Mouse (Mus musculus): ENCODE results near the gene Oscp1. TPM values are rescaled to one million over a fixed set of nuclear protein-coding genes. Genes with fewer than 3 reads are reported as not detected.
"Not testable (repeated sequence)": the region's sequence is repeated elsewhere in the genome, so short reads cannot be mapped to it uniquely, and the experiment has no call there.

Oscp1 gene
- polyA plus RNA-seq, 1 experiment from 2014 or later, result 36.2 TPM

DNA sequence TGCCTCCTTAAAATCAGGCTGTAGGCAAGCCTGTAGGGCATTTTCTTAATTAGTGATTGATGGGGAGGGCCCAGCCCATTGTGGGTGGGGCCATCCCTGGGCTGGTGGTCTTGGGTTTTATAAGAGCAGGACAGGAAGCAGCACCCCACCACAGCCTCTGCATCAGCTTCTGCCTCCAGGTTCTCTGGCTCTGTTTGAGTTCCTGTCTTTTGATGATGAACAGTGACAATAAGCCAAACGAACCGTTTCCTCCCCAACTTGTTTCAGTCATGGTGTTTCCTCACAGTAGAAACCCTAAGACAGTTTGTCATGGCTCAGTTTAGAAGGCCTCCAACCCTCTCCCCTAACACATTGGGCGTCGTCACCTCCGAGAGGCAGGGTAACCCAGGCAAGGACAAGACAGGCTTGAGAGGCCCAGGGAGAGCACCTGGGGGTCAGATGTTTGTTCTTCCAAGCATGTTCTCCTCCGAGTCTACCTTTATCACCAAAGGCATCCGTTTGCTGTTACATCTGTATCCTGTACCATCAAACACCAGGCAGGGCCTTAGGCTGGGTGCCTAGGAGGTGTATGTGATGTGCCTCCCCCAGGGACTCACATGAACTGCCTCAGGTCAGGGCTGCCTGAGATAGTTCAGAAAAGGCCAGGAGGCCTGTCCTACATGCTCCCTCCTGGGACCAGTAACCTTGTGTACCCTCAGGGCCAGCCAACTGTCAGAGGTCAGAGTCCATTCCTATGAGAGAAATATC is 31.9 kb downstream of the Oscp1 start:
- ATAC-seq, result no peak
- 83% methylated on average over 7 of the region's 7 CpGs for WGBS
- H3K4me2 ChIP-seq (replicated peaks), result no peak overlapping the region

DNA sequence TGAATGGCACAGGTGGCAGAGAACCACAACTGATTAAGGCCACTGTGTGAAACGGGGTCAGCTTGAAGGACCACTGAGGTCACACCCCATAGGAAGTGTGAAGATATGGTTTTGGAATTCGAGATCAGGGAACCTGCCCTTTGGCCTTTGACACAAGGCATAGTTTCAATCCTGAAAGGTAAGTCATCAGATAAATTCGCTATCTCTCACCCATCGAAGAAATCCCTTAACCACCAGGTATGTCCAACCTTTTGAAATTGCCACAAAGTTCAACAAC is 32.4 kb downstream of the Oscp1 start:
- no peak overlapping the region for H3K27ac ChIP-seq
- no peak overlapping the region for H3K9ac ChIP-seq (replicated peaks)
- no peak overlapping the region for H3K4me2 ChIP-seq (replicated peaks)
- H3K27me3 ChIP-seq, result no peaks in the 10 kb centered on the region
- H3K36me3 ChIP-seq, result peaks cover 16% of the 10 kb centered on the region
- no peak for ATAC-seq
- H3K4me3 ChIP-seq (replicated peaks), result no peak overlapping the region
- H3K9me3 ChIP-seq, result no peaks in the 10 kb centered on the region
- 84% methylated on average over 4 of the region's 4 CpGs for WGBS
- no peaks in the 10 kb centered on the region for H3K4me1 ChIP-seq (replicated peaks)

More for the DNA sequence above, 31.9 kb downstream of the Oscp1 start:
- H3K4me1 ChIP-seq (replicated peaks), result no peaks in the 10 kb centered on the region
- no peaks in the 10 kb centered on the region for H3K9me3 ChIP-seq
- peaks cover 16% of the 10 kb centered on the region for H3K36me3 ChIP-seq
- H3K27me3 ChIP-seq, result no peaks in the 10 kb centered on the region
- H3K9ac ChIP-seq (replicated peaks), result no peak overlapping the region
- no peak overlapping the region for H3K27ac ChIP-seq
- no peak overlapping the region for H3K4me3 ChIP-seq (replicated peaks)

DNA sequence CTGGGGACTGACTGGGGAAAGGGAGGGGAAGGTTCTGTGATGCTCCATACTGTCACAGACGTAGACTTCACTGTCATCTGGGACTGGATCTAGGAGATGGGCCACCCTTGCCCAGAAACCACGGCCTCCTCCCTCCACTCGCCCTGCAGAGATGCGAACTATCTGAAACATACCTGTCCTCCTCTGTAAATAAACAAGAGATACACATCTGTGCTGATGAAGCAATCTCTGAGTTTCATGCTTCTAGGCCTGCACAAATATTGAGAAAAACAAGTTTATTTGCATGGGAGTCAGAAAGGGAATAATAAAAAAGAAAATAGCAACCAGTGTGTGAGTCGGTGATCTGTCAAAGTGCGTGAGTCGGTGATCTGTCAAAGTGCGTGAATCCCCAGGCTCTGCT is 33.5 kb downstream of the Oscp1 start:
- Histone ChIP-seq H3K4me1 (replicated peaks) (peaks cover 1% of the 10 kb centered on the region; the same call in 1 of the 2 replicates), H3K27ac (no peak overlapping the region), H3K9me3 (no peaks in the 10 kb centered on the region), H3K4me2 (replicated peaks) (no peak overlapping the region), H3K27me3 (no peaks in the 10 kb centered on the region), H3K4me3 (replicated peaks) (no peak overlapping the region), H3K36me3 (peaks cover 16% of the 10 kb centered on the region), H3K9ac (replicated peaks) (no peak overlapping the region)
- WGBS, result 84% methylated on average over 8 of the region's 8 CpGs
- no peak for ATAC-seq

DNA sequence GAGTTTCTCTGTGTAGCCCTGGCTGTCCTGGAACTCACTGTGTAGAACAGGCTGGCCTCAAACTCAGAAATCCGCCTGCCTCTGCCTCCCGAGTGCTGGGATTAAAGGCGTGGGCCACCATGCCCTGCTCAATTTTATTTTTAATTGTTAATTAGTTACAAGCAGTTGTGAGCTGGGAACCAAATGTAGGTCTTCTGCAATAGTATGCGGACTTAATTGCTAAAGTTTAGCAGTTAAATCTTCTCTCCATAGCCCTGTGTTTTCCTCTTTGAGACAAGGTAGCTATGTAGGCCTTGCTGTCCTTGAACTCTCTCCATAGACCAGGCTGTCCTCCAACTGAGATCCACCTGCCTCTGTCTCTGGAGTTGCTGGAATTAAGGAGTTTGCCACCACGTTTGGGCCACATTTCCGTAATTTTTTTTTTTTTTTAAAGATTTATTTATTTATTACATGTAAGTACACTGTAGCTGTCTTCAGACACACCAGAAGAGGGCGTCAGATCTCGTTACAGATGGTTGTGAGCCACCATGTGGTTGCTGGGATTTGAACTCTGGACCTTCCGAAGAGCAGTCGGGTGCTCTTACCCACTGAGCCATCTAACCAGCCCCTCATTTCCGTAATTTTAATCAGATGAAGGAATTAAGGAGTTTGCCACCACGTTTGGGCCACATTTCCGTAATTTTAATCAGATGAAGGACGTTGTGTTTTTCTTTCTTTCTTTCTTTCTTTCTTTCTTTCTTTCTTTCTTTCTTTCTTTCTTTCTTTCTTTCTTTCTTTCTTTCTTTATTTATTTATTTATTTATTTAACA is 37.5 kb downstream of the Oscp1 start:
- H3K9me3 ChIP-seq; H3K9ac ChIP-seq (replicated peaks); H3K36me3 ChIP-seq; H3K27me3 ChIP-seq; H3K4me3 ChIP-seq (replicated peaks): not testable (repeated sequence)
- Histone ChIP-seq H3K4me1 (replicated peaks) (peaks cover 20% of the 10 kb centered on the region; the same call in 1 of the 2 replicates), H3K4me2 (replicated peaks) (peak overlapping the region; percentile 57; the same call in 1 of the 2 replicates), H3K27ac (peak overlapping the region; percentile 78; the same call in 1 of the 2 replicates)
- WGBS, result 58% methylated on average over 14 of the region's 14 CpGs
- ATAC-seq, result peak; percentile 22; the same call in 1 of the 2 replicates

DNA sequence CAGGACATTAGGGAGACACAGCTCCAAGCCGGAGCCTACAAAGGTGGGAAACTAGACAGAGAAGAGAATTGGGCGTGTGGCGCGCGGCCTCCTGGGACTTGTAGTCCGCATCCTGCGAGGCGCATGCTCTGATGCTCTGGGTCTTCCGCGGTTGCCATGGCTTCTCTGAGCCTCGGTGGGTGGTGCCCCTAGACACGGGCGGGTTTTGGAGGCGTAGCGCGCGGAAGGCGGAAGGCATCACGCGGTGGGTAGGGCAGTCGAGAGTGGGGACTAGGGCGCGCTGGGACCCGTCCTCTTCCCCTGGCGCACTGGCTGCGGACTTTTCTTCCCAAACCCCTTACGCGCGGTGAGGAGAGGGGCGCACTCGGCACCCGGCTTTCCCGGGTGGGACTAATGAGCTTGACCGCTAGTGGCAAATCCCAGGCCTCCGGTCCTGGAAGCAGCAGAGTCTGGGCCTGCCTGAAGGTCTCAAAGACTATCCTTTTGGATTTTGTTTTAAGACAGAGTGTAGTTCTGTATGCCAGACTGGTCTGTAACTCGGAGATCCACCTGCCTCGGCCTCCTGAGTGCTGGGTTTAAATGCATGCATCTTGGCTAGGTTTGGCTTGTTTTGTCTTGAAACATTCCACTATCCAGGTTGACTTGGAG is 38.2 kb downstream of the Oscp1 start, which contains the start of gene Lsm10:
TSS of gene Lsm10 (plus strand) at position 160 of the 648 bp plus-strand sequence.
- H3K4me1 ChIP-seq (replicated peaks), result peaks cover 20% of the 10 kb centered on the region; the same call in 1 of the 2 replicates
- peak within 1 kb of the TSS; percentile 57 for H3K4me2 ChIP-seq (replicated peaks)
- H3K27ac ChIP-seq, result peak within 1 kb of the TSS; percentile 78
- peaks cover 9% of the 10 kb centered on the region; the same call in 1 of the 2 replicates for H3K36me3 ChIP-seq
- no peaks in the 10 kb centered on the region for H3K9me3 ChIP-seq
- 3% methylated on average over 37 of the region's 37 CpGs for WGBS
- ATAC-seq, result peak; percentile 99
- no peaks in the 10 kb centered on the region for H3K27me3 ChIP-seq
- H3K9ac ChIP-seq (replicated peaks), result peak within 1 kb of the TSS; percentile 74
- peak within 1 kb of the TSS; percentile 55 for H3K4me3 ChIP-seq (replicated peaks)

DNA sequence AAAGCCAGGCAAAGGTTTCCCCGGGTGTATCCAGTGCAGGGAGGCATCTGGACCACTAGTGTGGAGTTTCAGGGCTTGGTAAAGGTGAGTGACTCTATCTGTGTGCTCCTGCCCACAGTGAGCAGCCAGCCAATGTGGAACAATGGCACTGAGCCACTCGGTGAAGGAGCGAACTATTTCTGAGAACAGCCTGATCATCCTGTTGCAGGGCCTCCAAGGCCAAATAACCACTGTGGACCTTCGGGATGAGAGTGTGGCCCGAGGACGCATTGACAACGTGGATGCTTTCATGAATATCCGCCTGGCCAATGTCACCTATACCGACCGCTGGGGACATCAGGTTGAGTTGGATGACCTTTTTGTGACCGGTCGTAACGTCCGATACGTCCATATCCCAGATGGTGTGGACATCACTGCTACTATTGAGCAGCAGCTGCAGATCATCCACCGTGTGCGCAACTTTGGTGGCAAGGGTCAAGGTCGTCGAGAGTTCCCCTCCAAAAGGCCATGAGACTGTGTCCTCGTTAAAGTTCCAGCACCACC is 39.4 kb downstream of the Oscp1 start:
- H3K4me3 ChIP-seq (replicated peaks), result no peak overlapping the region
- WGBS, result 96% methylated on average over 20 of the region's 20 CpGs
- H3K9ac ChIP-seq (replicated peaks), result no peak overlapping the region
- H3K36me3 ChIP-seq, result peaks cover 9% of the 10 kb centered on the region; the same call in 1 of the 2 replicates
- no peak overlapping the region for H3K27ac ChIP-seq
- H3K4me1 ChIP-seq (replicated peaks), result peaks cover 27% of the 10 kb centered on the region
- H3K4me2 ChIP-seq (replicated peaks), result no peak overlapping the region
- no peaks in the 10 kb centered on the region for H3K9me3 ChIP-seq
- ATAC-seq, result no peak
- no peaks in the 10 kb centered on the region for H3K27me3 ChIP-seq

DNA sequence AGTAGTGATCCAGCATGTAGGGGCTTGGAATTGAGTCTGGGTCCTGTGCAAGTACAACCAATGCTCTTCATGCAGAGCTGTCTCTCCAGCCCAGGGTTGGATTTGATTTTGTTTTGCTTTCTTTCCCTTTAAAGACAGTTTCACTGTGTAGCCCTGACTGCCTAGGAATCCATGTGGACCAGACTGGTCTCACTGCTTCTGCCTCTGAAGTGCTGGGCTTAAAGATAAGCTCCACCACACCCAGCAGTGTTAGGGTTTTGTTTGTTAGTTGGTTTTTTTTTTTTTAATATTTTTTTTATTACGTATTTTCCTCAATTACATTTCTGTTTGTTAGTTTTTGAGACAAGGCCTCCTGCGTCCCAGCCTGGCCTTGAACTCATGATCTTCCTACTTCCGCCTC is 41.0 kb downstream of the Oscp1 start:
- H3K27ac ChIP-seq, result no peak overlapping the region
- peaks cover 34% of the 10 kb centered on the region for H3K4me1 ChIP-seq (replicated peaks)
- no peaks in the 10 kb centered on the region for H3K27me3 ChIP-seq
- no peak for ATAC-seq
- H3K9me3 ChIP-seq, result no peaks in the 10 kb centered on the region
- no peak overlapping the region for H3K4me3 ChIP-seq (replicated peaks)
- no peak overlapping the region for H3K4me2 ChIP-seq (replicated peaks)
- H3K9ac ChIP-seq (replicated peaks), result no peak overlapping the region
- 94% methylated on average over 3 of the region's 3 CpGs for WGBS
- peaks cover 9% of the 10 kb centered on the region; the same call in 1 of the 2 replicates for H3K36me3 ChIP-seq

DNA sequence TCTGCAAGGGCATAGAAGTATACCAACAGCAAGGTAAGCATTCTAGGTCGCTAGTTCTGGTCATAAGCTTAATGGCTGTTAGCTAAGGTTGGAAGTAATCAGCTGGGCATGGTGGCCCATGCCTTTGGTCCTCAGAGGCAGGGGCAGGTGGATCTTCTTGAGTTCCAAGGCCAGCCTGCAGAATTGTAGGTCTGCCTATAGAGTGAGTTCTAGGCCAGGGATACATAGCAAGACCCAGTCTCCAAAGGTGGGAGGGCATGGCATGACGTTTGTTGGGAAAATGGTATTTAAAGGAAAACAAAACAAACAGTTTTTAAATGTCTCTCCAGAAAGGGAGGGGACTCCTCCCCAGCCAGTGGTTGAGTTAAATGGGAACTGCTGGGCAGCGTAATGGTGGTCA is 42.4 kb downstream of the Oscp1 start:
- H3K4me1 ChIP-seq (replicated peaks), result peaks cover 48% of the 10 kb centered on the region
- 89% methylated on average over 3 of the region's 3 CpGs for WGBS
- no peaks in the 10 kb centered on the region for H3K27me3 ChIP-seq
- H3K4me2 ChIP-seq (replicated peaks), result no peak overlapping the region
- peaks cover 9% of the 10 kb centered on the region; the same call in 1 of the 2 replicates for H3K36me3 ChIP-seq
- H3K27ac ChIP-seq, result no peak overlapping the region
- H3K9ac ChIP-seq (replicated peaks), result no peak overlapping the region
- no peak for ATAC-seq
- H3K4me3 ChIP-seq (replicated peaks), result no peak overlapping the region
- H3K9me3 ChIP-seq, result no peaks in the 10 kb centered on the region

DNA sequence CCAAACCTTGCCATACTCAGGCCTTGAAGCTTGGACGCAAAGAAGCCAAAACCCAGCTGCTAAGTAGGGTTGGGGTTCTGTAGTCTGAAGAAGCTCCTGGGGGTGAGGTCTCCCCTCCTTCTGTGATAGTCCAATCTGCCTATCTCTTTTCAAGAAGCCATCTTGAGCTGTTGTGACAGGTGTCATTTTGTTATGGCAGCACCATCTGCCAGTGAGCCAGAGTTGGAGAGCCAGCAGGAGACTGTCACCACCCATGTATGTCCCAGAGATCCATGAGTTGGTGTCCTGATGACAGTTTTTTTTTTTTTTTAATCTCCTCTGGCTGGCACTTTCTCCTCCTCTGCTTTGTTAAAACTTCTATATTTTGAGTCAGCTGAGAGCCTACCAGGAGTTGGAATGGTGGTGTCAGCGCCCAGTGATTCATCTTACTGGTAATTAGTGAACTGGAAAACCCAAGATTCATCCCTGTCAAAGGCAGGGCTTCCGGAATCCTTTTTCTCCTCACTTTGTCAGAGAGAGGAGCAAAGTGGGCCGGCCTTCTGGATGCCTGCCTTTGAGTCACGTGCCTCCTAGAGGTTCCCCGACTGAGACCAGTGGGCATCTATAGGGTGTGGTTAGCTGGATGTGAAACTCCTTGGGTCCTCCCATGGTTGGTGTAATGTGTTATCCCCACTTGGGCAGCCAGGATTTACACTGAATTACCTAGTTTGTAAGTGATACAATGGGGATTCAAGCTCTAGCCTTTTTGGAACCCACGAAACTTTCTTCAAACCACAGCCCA is 43.9 kb downstream of the Oscp1 start:
- no peak for ATAC-seq
- no peak overlapping the region for H3K4me3 ChIP-seq (replicated peaks)
- 42% methylated on average over 7 of the region's 7 CpGs for WGBS
- peak overlapping the region; percentile 82; the same call in 1 of the 2 replicates for H3K27ac ChIP-seq
- H3K9me3 ChIP-seq, result no peaks in the 10 kb centered on the region
- 0 out of 2 replicates have a peak overlapping the region, but pooled peaks have one; percentile 60 for H3K9ac ChIP-seq (replicated peaks)
- H3K4me1 ChIP-seq (replicated peaks), result peaks cover 56% of the 10 kb centered on the region
- H3K36me3 ChIP-seq, result peaks cover 9% of the 10 kb centered on the region; the same call in 1 of the 2 replicates
- H3K27me3 ChIP-seq, result no peaks in the 10 kb centered on the region
- peak overlapping the region; percentile 98 for H3K4me2 ChIP-seq (replicated peaks)

DNA sequence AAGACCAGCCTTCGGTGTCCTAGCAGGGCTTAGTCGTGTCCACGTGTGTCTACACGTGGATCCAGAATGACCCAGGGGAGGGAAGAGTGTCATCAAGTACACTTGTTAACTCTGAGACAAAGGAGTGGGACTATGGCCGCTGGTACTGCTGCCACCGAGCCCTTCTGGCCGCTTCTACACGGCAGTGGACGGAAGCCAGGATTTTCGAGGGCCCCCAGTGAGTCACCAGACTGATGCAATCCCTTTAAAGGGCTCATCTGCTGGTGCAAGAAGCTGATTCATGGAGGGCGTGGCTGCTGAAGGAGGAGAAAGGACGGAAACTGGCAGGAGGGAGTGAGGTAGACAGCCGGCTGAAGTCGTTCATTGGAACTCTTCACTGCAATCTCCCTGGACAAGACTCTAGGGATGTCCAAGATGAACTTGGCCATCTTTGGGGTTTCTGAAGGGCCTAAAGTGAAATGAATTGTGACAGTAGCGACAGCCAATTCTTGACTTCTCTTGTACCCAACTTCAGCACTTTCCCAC is 44.8 kb downstream of the Oscp1 start:
- H3K4me2 ChIP-seq (replicated peaks), result peak overlapping the region; percentile 98
- H3K27me3 ChIP-seq, result no peaks in the 10 kb centered on the region
- peak overlapping the region; percentile 60 for H3K9ac ChIP-seq (replicated peaks)
- ATAC-seq, result peak; percentile 49
- peak overlapping the region; percentile 81 for H3K4me3 ChIP-seq (replicated peaks)
- no peaks in the 10 kb centered on the region for H3K9me3 ChIP-seq
- WGBS, result under 1% methylated on average over 15 of the region's 15 CpGs
- peak overlapping the region; percentile 82 for H3K27ac ChIP-seq
- peaks cover 7% of the 10 kb centered on the region; the same call in 1 of the 2 replicates for H3K36me3 ChIP-seq
- H3K4me1 ChIP-seq (replicated peaks), result peaks cover 58% of the 10 kb centered on the region

DNA sequence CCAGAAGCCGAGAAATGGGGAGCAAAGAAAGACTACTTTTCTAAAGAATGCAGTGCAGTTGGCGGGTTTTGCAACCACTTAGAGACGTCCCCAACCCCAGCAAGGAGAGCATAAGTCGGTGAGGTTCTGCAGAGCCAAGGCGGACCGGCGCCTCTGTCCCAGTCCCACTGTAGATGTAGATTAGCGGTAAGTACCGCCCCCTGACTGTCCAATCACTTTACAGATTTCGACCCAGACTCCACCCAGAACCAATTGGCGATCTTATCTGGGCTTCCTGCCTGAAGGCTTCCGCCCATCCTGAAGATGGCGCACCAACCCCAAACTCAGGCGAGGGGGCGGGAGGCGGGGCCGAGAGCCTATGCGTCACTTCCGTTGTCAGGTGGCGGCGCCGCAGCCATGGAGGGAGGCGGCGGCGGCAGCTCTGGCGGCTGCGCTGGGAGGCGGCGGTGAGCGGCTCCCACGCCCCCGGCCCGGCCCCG is 45.3 kb downstream of the Oscp1 start, which contains the start of gene Stk40:
TSS of gene Stk40 (plus strand) at position 368 of the 479 bp plus-strand sequence.
- peak within 1 kb of the TSS; percentile 81 for H3K4me3 ChIP-seq (replicated peaks)
- H3K36me3 ChIP-seq, result 0 out of 2 replicates have a peak, but pooled peaks cover 3% of the 10 kb centered on the region
- H3K9ac ChIP-seq (replicated peaks), result peak within 1 kb of the TSS; percentile 82
- peak; percentile 95 for ATAC-seq
- H3K4me2 ChIP-seq (replicated peaks), result peak within 1 kb of the TSS; percentile 98
- peak within 1 kb of the TSS; percentile 82 for H3K27ac ChIP-seq
- no peaks in the 10 kb centered on the region for H3K27me3 ChIP-seq
- no peaks in the 10 kb centered on the region for H3K9me3 ChIP-seq
- WGBS, result under 1% methylated on average over 31 of the region's 34 CpGs
- H3K4me1 ChIP-seq (replicated peaks), result peaks cover 62% of the 10 kb centered on the region

Measured in midbrain, embryonic 13.5 days (tissue).